Mouse (Mus musculus) megakaryocyte progenitor cell, adult 5-6 weeks (primary cell): ENCODE data around the gene Them7. TPM values are rescaled to one million over a fixed set of nuclear protein-coding genes. Genes with fewer than 3 reads are reported as not detected.

Experiments used
- ATAC-seq: replicated peaks from 2 replicates; pipeline ENCODE4 v1.8.0; 2016; ENCODE audit warnings: mild to moderate bottlenecking, moderate TSS enrichment, inconsistent platforms; ENCODE audit not compliant: poor library complexity
- total RNA-seq, 2 experiments: library from RNA; stranded (forward) in 1 of 2; stranded (reverse) in 1 of 2; fragments of 157-497, 149-512 nt in 1 of 2; fragments of 200-1000 nt in 1 of 2; gene quantifications; 2 replicates each; pipeline versions ENCODE4 v1.2.3 to v1.2.4; 2015 to 2017

The Them7 gene
- total RNA-seq, 2 experiments from 2014 or later, result 2.1 to 9.2 TPM

DNA sequence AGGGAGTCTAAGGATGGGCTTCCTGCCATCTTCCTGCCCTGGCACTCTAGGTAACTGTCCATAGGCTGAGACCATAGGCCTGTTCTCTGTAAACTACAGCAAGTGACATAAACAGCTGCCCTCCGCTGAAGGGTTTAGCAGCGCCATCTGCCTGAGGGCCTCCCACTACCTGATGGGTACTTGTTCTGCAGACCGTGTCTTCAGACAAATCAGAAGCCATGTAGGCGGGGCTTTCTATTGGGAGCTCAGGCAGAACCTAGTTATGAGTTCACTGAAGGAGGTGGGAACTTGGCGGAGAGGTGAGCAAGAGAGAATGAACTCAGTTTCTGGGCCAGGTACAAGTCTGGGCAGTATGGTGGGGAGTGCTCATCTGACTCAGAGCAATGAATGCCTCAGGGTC, 148.6 kb downstream of the Them7 start:
- no peak for ATAC-seq

DNA sequence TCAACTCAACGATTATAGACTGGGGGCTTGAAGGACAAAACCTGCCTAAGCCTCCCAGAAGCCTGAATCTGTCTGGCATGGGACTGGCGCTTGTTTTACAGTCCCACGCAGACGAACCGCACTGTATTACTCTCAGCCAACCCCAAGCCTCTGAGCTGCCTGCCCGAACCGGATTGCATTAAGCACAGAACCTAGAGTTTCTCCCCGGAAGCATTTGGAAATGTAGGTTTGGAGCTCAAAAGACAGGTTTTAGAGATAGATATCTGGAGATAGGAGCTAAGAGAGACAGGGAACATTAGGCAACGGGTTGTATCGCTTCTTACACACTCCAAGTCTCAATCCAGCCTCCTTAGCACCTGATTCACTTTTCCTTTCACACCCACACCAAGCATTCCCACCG, 149.5 kb downstream of the Them7 start:
- ATAC-seq, result no peak

DNA sequence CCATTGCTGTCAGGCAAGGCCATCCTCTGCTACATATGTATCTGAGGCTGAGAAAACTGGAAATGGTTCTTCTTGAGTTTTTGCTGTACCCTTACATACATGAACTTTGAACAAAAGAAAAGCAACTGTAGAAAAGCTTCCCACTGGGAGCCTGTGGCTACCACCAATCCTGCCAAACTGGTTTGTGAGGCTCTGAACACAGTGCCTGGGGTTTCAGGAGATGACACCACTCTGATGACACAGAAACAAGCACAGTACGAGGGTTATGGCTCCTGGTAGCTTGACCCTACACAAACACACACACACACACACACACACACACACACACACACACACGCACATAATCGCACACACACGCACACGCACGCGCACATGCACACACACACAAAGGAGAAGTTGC, 151.1 kb downstream of the Them7 start:
- ATAC-seq, result 0 out of 2 replicates have a peak, but pooled peaks have one; percentile 15

DNA sequence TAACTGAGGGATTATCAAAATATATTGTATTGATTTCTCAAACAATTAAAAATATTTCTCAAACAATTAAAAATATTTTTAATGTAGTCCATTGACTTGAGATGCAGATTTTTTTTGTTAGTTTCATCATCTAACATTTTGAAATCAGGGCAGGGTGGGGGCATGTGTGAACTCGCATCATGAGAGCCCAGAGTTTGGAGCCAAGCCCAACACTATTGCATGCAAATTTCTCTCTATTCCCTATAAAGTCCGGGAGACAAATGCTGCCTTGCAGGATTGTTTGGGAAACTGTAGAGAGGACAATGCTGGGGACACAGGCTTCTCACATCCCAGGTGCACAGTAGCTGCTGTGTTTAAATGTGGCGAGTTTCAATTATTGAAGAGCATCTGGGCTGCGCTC, 151.6 kb downstream of the Them7 start:
- ATAC-seq, result no peak

DNA sequence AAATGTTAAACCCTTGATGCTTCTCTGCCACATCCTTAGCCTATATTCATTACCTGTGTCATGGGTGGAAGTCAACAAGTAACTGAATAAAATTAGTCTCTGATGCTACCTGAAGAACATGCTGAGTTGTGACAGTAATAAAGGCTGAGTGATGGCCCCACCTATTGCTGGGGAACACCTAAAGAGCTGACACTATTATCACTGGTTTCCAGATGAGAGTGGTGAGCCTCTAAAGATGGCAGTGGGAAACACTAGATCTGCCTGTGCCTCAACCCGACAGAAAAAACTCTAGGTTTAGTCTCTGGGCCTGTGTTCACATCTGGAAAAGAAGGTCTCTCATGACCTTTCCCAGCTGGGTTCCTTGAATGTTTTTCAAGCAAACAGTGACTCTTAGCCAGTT, 155.6 kb downstream of the Them7 start:
- ATAC-seq, result no peak

DNA sequence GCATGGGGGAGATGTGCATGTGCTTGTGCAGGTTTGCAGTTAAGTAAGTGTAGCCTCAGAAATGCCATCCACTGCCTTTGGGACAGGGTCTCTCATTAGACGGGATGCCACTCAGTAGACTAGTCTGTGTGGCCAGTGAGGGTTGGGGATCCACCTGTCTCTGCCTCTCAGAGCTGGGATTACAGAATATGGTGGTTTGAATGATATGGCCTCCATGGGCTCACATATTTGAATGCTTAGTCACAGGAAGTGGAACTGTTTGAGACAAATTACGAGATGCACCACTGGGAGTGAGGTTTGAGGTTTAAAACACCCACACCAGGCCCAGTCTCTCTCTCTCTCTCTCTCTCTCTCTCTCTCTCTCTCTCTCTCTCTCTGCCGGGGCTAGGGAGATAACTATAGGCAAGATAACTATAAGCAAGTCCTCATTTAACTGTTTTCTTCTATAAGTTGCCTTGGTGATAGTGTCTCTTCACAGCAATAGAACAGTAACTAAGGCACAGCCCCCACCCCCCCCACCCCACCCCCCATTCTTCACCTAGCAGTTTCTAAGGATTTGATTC, 156.7 kb downstream of the Them7 start:
- ATAC-seq, result no peak

DNA sequence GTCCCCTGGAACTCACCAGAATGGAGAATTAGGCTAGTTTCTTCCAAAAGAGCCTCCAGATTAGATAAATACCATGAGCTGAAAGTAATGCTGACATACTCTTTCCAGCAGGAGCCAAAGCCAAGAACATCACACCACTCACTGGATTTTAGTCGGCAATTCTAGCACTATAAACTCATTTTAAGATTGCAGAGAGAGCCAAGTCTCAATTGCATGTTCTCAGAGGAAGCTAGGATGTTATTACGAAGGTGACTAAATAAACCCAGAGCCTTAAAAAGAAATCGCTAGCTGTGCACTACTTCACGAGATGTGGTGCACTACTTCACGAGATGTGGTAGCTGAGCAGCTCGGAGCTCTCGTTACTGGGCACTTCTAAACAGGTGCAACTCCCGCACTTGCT, 158.9 kb downstream of the Them7 start:
- ATAC-seq, result no peak

DNA sequence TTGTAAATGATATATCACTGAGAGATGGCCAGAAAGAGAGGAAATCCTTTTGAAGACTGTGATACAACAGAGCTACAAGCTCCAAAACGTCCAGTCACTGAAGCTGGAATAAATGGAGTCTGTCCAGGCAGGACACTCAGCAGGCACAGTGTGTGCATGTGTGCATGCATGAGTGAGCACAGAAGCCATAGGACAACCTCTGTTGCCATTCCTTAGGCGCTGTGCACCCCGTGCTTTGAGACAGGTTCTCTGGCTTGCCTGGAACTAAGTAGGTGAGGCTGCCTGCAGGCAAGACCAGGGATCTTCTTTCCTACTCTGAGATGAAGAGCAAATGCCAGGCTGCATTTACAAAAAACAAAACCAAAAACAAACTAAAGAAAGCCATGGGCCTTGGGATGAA, 160.9 kb downstream of the Them7 start:
- ATAC-seq, result no peak

DNA sequence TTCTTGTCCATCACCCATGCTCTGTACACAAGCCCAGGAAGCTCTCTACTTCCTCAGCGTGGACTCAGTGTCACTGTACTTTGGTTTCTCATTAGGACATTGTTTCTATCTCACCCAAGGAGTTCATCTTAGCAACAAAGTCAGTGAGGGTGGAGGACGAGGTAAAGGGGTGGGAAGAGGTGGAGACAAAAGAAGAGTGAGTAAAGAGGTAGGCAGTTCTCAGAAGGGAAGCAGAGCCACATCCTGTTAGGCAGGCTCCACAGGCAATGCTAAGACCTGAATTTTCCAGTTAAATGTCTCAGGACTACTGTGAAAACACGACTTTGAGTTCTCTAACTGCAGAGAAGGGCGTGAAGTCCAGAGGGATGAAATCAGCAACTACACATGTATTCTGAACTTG, 162.3 kb downstream of the Them7 start:
- no peak for ATAC-seq

DNA sequence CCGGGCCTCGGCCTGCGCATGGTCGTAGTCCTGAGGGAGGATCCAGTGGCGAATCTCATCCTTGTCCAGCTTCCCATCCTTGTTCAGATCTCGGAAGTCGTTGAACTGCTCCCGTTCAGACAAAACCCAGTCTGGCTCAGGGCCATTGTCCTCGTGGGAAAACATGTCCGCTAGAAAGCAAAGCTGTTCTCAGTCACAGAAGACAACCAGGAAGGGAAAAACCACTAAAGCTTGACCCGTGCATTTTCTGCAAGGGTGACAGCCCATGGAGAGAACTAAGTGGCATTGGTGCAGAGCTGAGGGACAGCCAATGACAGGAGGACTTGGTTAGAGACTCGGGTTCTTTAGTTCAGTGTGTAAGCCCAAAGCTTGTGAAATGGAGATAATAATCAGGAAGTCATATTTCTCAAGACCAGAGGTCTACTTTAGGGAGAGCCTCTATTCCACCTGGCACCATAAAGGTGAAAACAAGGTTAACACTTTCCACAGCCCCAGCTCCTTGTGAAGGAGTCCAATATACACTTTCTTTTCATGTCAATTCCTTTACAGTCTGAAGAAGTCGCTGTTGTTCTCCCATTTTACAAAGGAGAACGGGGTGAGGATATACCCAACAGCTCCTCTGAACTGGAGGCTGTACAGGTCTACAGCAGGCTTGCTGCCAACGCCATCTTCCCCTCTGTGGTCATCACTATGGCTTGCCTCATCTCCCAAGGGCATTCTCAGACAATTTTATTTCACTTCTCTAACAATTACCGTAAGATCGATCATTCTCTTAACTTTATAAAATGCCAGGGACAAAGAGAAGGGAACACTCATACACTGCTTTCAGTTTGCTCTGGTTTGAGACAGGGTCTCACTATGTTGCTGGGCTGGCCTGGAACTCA, 165.1 kb downstream of the Them7 start:
- peak; percentile 74 for ATAC-seq

DNA sequence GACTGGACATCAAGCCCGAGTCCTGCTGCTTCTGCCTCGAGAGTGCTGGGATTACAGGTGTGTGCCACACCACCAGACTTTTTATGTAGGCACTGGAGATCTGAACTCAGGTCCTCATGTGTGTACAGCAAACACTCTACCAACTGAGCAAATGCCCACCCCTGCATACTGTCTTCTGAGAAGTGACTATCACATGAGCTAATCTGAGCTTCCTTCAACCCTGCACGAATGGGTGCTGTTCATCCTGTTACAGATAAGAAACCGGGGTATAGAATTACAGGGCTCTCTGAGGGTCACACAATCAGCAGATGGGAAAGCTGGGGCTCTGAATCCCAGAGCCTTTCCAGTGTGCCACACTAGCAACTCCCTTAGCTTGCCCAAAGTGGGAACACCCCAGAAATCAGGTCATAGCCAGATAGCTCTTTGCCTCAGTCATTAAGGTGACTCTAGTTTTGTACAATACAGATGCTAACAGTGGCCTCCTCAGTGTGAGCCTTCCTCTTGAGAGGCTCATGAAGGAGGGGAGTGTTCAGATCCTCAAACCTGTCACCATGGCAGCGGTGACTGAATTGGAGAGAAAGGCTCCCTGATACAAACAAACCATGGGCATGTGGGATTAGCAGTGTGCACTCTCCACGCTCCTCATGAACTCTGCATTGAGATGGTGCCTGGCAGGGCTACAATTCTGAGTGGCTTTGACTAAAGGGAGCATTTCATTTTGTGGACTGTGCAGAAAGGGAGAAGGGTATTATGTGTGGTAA, 166.7 kb downstream of the Them7 start:
- no peak for ATAC-seq

DNA sequence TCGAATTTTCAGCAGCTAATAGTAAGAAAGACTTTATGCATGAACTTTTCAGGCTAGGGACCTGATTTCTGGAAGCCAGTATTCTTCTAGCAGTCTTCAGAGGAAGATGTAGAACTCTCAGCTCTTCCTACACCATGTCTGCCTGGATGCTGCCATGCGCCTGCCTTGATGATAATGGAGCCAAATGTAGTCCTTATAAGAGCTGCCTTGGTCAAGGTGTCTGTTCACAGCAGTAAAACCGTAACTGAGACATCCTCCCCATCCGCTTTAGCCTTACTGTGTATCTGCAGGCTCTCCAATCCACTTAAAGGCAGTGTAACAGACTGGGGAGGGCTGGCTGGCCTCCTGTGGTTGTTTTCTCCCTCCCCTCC, 167.3 kb downstream of the Them7 start:
- ATAC-seq, result no peak

DNA sequence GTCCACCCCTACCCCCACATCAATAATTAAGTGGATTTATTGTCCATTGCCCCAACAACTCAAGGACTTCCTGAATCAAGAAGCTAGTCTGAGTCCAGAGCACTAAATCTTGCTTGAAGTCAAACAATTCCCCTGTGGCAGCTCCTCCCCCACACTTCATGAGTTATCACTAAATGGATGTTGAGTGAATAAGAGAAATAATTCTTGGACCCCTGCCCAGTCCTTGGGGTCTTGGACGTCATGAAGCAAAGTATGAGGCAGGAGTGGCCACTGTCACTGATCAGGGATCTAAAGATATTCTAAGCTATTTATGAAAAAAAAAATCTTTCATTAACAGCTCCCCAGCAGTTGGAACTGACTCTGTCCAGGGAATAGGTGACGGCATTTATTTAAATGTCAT, 168.4 kb downstream of the Them7 start:
- no peak for ATAC-seq

DNA sequence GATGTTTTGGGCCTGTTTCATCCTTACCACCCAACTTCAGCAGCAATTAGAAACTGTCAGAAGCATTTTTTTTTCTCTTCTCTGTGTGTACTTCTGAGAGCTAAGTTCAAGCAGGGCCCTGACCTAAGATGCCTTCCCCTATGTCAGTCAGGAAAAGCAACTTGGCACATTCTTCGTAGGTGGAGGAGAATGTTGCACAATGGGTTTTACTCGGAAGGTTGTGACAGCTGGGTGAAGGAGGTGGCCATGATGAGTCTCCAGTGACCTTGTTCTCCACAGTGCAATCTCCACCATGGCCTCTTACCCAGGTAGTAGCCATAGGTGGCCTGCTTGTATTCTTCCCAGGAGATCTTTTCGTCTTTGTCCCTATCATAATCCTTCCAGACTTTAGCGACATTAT, 170.3 kb downstream of the Them7 start:
- no peak for ATAC-seq

DNA sequence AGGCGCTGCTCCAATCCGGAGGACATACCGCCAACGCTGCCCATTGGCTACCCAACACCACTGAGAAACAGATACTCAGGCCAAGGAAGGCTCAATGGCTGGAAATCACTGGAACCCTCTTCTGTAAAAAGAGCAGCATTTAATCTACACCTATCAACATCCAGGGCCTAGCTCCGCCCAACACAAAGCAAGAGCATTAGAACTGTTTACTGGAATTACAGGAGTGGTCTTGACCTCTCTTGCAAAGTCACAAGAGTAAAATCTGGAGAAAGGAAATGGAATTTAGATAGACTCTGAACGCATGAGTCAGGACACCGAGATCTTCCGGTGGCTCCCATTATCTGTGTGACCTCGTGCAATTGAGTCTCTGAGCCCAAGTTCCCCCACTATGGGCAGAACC, 171.9 kb downstream of the Them7 start:
- ATAC-seq, result no peak

DNA sequence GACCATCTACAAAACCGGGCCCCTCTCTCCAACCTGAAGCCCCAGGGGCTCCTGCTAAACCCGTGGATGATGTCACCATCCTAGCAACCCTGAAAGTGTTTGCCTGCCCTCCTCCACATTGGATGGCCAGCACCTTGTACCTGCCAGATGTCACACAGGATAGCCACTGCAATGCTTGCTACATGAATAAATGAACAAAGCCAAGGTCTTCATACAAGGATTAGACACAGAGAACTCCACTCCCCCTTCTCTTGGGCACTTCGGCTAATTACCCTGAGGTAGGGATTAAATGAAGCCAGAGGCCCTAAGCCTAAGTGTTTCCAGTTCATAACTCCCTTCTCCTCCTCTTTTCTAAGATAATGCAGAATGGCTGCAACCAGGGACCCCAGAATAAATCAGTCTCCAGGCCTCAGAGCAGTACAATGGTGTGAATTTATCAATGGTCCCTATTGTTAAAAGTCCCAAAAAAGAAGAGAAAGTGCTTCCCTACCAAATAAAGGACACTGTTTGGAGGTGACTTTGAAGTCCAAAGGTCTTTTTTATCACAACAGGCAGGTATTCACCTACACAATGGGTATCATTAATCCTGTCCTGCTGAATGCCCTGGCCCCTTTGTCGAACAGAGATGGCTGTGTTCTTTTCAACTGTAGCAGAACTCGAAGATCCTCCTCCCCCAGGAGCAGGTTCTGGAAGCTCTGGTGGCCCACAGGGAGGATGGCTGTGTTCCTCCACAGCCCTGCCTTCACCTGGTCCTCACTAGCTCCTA, 173.5 kb downstream of the Them7 start:
- ATAC-seq, result no peak

DNA sequence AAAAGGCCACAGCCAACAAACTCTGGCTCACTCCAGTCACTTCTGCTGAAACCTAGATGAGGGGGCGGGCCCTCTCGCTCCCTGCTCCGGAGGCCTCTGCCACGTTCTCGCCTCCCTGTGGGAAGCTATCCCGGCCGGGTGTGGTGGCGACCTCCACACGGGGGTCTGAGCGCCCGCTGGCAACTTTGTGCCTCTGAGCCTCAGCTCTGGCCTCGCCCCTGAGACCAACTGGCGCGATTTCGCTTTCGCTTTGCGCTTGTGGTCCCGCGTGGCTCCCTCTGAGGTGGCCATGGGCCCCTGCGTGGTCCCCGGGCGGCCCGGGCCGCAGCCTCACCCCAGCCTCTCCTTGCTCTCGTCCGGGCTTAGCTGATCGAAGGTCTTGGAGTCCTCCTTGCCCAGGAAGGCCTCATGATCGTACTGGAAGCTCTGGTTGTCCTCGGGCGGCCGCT, 174.5 kb downstream of the Them7 start:
- peak; percentile 46 for ATAC-seq

DNA sequence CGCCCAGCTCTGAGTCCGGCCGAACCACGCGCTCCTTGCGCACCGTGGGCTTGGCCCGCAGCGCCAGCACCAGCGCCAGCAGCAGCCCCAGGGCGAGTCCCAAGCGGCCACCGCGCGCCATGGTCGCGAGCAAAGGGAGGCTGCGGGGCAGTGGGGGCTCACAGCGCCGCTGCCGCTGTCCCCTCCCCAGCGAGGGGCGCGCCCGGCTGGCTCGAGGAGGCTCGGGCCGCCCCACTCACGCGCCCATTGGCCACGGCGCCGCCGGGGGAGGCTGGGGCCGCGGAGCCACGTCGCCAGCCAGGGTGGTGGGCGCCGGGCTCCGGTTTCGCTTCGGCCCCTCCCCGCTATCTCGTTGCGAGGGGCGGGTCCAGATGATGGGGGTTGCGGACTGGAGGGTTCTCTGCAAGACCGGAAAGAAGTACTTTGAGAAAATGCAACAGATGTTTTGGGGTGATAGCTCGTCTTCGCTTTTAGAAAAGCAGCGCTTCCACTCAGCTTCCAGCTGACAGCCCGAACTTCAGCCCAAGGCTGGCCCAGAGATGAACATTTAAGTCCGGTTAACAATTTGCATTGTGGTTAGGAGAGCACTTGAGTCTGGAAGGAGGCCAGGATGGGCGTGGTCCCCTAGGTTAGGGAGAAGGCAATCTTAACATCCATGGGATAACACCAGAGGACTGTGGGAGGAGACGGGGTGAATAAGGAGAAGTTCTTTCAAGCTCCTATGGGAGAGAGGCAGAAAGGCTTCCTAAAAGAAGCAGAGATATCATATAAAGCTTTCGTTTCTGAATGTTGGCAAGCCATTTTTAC, 175.2 kb downstream of the Them7 start, which contains the start of gene Rcn1:
Gene Rcn1, minus strand, starts transcription at position 235 of the 807 bp plus-strand sequence.
- ATAC-seq, result peak; percentile 72

DNA sequence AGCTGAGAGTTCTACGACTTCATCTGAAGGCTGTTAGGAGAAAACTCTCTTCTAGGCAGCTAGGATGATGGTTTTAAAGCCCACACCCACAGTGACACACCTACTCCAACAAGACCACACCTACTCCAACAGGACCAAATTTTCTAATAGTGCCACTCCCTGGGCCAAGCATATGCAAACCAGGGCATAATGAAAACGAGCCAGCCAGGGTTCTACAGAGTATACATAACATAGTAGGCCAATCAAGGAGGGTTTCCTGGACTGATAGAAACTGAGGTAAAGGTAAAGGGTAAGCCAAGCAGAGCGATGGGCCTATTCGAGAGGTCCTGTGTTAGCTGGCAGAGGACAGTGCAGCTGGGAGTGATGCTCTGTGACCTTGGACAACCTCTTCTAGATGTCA, 176.4 kb downstream of the Them7 start:
- ATAC-seq, result no peak

DNA sequence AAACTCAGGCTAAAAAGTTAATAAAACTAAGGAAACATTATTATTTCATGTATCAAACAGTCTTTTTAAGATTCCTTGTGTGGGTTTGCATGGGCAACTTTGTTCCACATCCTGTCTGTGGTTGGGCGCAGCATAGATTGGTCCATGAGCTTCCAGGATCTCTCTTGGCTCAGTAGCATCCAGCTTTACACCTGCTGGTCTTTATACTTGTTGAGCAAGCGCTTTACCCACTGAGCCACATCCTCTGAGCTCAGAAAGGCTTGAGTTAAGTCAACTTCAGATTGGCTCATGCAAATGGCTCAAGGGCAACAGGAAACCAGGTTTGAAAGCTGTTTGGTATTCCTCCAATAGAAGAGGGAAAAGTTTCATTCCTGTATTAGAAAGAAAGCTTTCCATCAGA, 178.1 kb downstream of the Them7 start:
- no peak for ATAC-seq
